Mouse (Mus musculus) layer of hippocampus, adult 18-20 months (tissue): ENCODE measurements around the gene Krt17. TPM values are rescaled to one million over a fixed set of nuclear protein-coding genes. Genes with fewer than 3 reads are reported as not detected.
"Not testable (repeated sequence)": the region's sequence is repeated elsewhere in the genome, so short reads cannot be mapped to it uniquely, and the experiment has no call there.

Source experiments
- DNase-seq, 2 experiments: peaks; one replicate each; pipeline ENCODE4 v3.0.0; 2022; ENCODE audit warnings: low spot score in 2 of 2
- total RNA-seq, 2 experiments: library from RNA; stranded (reverse); gene quantifications; 2 replicates each; pipeline ENCODE4 v1.2.3; 2021

Krt17 gene
- total RNA-seq, 2 experiments from 2014 or later = not detected

DNA sequence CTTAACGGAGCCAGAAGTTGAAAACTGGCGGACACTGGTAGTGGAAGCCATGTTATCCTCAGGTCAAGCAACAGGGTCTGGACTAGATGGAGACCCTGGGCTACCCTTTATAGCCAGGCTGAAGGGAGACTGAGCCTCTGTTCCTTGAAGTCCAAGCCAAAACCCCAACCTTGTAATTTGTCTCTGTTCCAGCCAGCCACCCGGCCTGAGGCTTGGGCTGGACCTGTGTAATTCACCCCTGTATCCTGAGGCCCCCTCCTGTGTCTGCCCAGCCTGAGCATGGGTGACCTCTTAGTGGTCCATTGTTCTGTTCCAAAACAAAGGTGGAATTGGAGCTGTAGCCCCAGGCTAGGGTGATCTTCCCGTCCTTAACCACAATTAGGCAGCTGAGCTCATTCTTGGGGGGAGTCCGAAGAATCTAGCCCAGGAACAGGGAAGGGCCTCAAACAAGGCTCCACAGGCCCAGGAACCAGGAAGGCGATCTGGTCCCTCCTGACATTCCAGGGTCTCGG lies 9.0 kb upstream of the Krt17 start, which contains the start of gene Krt42:
Gene Krt42, minus strand, starts transcription at position 51 of the 512 bp plus-strand sequence.
- DNase-seq = no peak

- DNase-seq = no peak
These were observed 1.5 kb upstream of the Krt17 start for GRCm38 (mm10) chr11:100262058-100262980.

DNA sequence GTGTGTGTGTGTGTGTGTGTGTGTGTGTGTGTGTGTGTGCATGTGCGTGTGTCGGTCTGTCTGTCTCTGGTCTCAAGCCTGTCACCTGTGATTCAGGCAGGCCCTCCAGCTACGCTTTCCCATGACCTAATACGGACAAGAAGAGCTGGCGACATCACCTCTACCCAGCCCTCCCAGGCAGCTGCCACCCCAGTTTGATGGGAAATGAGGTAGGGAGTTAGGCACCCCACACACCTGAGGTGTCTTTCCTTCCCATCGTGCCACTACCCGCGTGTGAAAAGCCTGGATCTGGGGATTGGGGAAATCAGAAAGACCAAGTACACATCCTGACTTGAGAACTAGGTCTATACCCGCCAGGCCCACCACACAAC lies 391 bp upstream of the Krt17 start:
- DNase-seq = no peak

DNA sequence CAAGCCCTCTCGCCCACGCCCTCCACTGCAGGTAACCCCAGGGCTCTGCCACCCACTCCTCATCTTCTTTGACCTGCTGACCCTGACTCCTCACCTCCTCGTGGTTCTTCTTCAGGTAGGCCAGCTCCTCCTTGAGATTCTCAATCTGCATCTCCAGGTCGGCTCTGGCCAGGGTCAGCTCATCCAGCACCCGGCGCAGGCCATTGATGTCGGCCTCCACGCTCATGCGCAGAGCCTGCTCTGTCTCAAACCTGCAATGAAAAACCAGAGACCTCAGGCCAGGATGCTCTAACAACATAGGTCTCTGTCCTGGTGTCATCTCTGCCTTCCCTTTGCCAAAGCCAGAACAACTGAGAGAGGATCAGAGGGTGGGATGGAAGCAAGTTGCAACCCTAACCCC lies 1.8 kb downstream of the Krt17 start:
- DNase-seq = no peak

DNA sequence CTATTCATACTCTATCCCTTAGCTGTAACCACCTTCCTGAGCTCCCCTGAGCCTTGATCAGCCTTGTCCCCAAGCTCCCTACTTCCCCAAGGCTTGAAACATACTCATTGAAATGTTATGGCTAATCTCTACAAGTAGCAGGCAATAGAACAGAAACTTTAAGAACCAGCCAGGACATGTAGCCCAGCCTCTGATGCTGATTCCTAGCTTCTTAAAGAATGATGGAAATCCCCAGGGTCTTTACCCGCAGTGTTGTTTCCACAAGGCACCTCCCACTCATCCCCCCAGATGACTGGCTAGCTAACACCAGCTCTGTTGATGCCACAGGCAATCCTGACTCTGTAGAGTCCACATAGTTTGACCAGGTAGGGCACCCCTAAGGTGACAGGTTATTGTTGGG lies 2.9 kb downstream of the Krt17 start:
- DNase-seq = no peak

- no peak for DNase-seq
These were observed 5.3 kb downstream of the Krt17 start for GRCm38 (mm10) chr11:100255514-100255913.

- DNase-seq = no peak
These were observed 6.3 kb downstream of the Krt17 start for GRCm38 (mm10) chr11:100254360-100255090.

- no peak for DNase-seq
These were observed 11.9 kb downstream of the Krt17 start, which contains the start of gene Krt16 for GRCm38 (mm10) chr11:100248852-100249465. Gene Krt16 (minus strand): TSS chr11:100248902.

- not testable (repeated sequence) for DNase-seq
These were observed 14.4 kb downstream of the Krt17 start for GRCm38 (mm10) chr11:100246471-100246870.

- not testable (repeated sequence) for DNase-seq
These were observed 20.6 kb downstream of the Krt17 start for GRCm38 (mm10) chr11:100240272-100240671.

GRCm38 (mm10) chr11:100221741-100222140 lies 39.1 kb downstream of the Krt17 start:
- DNase-seq = no peak

GRCm38 (mm10) chr11:100219304-100219703 lies 41.5 kb downstream of the Krt17 start:
- no peak for DNase-seq

DNA sequence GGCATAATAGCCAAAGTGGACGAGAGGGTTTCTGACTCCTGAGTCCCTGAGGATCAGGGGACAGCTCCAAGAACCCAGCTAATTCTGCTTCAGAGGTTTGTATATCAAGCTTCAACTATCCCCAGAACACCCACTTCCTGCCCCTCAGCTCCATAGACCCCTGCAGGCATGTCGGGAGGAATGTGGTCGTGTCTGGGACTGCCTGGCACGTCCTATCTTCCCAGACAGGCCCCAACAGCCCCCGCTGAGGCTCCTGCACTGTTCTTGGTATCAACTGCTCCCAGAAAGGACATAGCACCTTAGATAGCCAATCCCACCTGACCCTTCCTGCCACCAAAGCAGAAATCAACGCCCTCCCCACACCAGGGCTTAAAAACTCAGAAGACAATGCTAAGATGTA lies 52.3 kb downstream of the Krt17 start:
- no peak for DNase-seq

DNA sequence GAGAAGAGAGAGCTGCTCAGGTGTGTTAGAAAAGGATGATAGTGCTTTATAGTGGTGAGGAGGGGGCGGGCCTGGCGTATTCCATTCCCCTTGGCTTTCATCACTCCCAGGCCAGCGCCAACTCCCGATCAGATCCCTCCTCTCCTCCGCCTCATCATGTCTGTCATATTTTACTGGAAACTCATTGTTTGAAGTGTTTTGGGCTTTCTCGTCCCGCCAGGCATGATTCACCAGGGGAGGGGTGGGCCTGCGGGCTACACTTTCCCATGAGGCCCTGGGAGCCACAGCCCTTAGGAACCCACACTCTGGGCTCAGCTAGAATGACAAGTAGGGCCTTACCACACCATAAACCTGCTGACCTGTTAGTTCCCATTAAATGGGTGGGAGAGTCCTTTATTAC lies 53.3 kb downstream of the Krt17 start, which contains the start of gene Krt14:
Gene Krt14, minus strand, starts transcription at position 51 of the 400 bp plus-strand sequence.
- no peak for DNase-seq

Other genes starting within 250 kb of the Krt17 start
- gene Krt33a, start 244.8 kb downstream of the Krt17 start, total RNA-seq = not detected
- not detected for gene Krt33b, start 231.2 kb downstream of the Krt17 start, total RNA-seq
- gene Krt34, start 219.5 kb downstream of the Krt17 start, total RNA-seq = not detected
- not detected for gene Krt31, start 210.5 kb downstream of the Krt17 start, total RNA-seq
- gene Krt32, start 172.8 kb downstream of the Krt17 start, total RNA-seq = not detected
- not detected for gene Krt35, start 164.8 kb downstream of the Krt17 start, total RNA-seq
- not detected for gene Krt36, start 155.4 kb downstream of the Krt17 start, total RNA-seq
- not detected for gene Krt13, start 139.5 kb downstream of the Krt17 start, total RNA-seq
- gene Krt15, start 125.1 kb downstream of the Krt17 start, total RNA-seq = under 1 TPM in 1 of 2 experiments, not detected in 1; 0.51 TPM
- not detected for gene Krt19, start 112.4 kb downstream of the Krt17 start, total RNA-seq
- gene Krt9, start 67.8 kb downstream of the Krt17 start, total RNA-seq = 1 to 10 TPM; 3.8 to 4.4 TPM
- gene Krt14, start 53.5 kb downstream of the Krt17 start, total RNA-seq = not detected
- not detected for gene Krt16, start 12.1 kb downstream of the Krt17 start, total RNA-seq
- gene Krt42, start 8.8 kb upstream of the Krt17 start, total RNA-seq = not detected
- gene Eif1, start 58.9 kb upstream of the Krt17 start, total RNA-seq = 100 to 1,000 TPM; 739 to 776 TPM
- not detected for gene Gast, start 73.4 kb upstream of the Krt17 start, total RNA-seq
- gene Hap1, start 95.1 kb upstream of the Krt17 start, total RNA-seq = 100 to 1,000 TPM; 186 to 208 TPM
- 10 to 100 TPM; 31.0 to 35.6 TPM for gene Jup, start 136.7 kb upstream of the Krt17 start, total RNA-seq
- 10 to 100 TPM in 1 of 2 experiments, 1 to 10 TPM in 1; 9.8 to 11.2 TPM for gene P3h4, start 153.8 kb upstream of the Krt17 start, total RNA-seq
- 1 to 10 TPM; 5.4 to 5.8 TPM for gene Fkbp10, start 154.7 kb upstream of the Krt17 start, total RNA-seq
- gene Nt5c3b, start 180.8 kb upstream of the Krt17 start, total RNA-seq = 10 to 100 TPM; 48.8 to 53.4 TPM
- gene Klhl10, start 180.9 kb upstream of the Krt17 start, total RNA-seq = 1 to 10 TPM in 1 of 2 experiments, under 1 TPM in 1; 0.74 to 1.2 TPM
- gene Klhl11, start 211.7 kb upstream of the Krt17 start, total RNA-seq = 100 to 1,000 TPM; 117 to 124 TPM